Mouse (Mus musculus) olfactory bulb, adult 2 months (tissue): ENCODE results near the gene Cept1. TPM values are rescaled to one million over a fixed set of nuclear protein-coding genes. Genes with fewer than 3 reads are reported as not detected.

ENCODE experiments used
- H3K27ac ChIP-seq: fragments of 200-500 bp; 2 replicates; pipeline ENCODE4 v1.5.1; 2012; ENCODE audit warnings: low read depth, low read length; ENCODE audit not compliant: insufficient read depth
- H3K4me1 ChIP-seq: fragments of 200-500 bp; 2 replicates; pipeline ENCODE4 v1.6.1; 2012; ENCODE audit warnings: low read length; ENCODE audit not compliant: control insufficient read depth, insufficient read depth
- H3K4me3 ChIP-seq: fragments of 200-500 bp; 2 replicates; pipeline ENCODE4 v1.5.1; 2012; ENCODE audit warnings: mild to moderate bottlenecking, low read depth, low read length, moderate library complexity; ENCODE audit not compliant: insufficient read depth
- CTCF ChIP-seq: fragments of 200-500 bp; IDR thresholded peaks from 2 replicates; pipeline ENCODE4 v1.5.1; 2012; ENCODE audit warnings: low read depth, mild to moderate bottlenecking, low read length, moderate library complexity; ENCODE audit not compliant: insufficient read depth
- POLR2A ChIP-seq: fragments of 200-500 bp; IDR thresholded peaks from 2 replicates; pipeline ENCODE4 v1.6.1; 2012; ENCODE audit warnings: mild to moderate bottlenecking, low read depth, low read length, moderate library complexity; ENCODE audit not compliant: insufficient read depth
- WGBS: fragments of 180-500 bp; shearing (Covaris S2); methylation state at CpG from one replicate; pipeline ENCODE4 v1.1.7; 2018; 5-methylcytosine and 5-hydroxymethylcytosine counted together
- polyA plus RNA-seq: library from polyadenylated mRNA; stranded (reverse); fragments of >200 nt; gene quantifications from 2 replicates; pipeline ENCODE4 v1.2.4, GENCODE M21; 2012; ENCODE audit warnings: low replicate concordance; ENCODE audit not compliant: missing spikeins, insufficient read depth, insufficient read length

Cept1 gene
- polyA plus RNA-seq, 1 experiment, result not detected

GRCm38 (mm10) chr3:106547924-106548539 is 430 bp upstream of the Cept1 start:
- no peak for TF ChIP-seq CTCF
- TF ChIP-seq POLR2A, result no peak
- 0% methylated on average over 27 of the region's 27 CpGs for WGBS
- Histone ChIP-seq H3K4me3 (peak overlapping the region; percentile 83), H3K27ac (peak overlapping the region; percentile 59), H3K4me1 (no peaks in the 10 kb centered on the region)

GRCm38 (mm10) chr3:106544721-106545316 is 2.8 kb downstream of the Cept1 start:
- H3K27ac ChIP-seq, result no peak overlapping the region
- 83% methylated on average over 8 of the region's 8 CpGs for WGBS
- H3K4me3 ChIP-seq, result no peak overlapping the region
- TF ChIP-seq POLR2A (no peak), CTCF (no peak)
- no peaks in the 10 kb centered on the region for H3K4me1 ChIP-seq

- no peaks in the 10 kb centered on the region for H3K4me1 ChIP-seq
- TF ChIP-seq CTCF (no peak), POLR2A (no peak)
- no peak overlapping the region for H3K4me3 ChIP-seq
- no peak overlapping the region for H3K27ac ChIP-seq
- 92% methylated on average over 2 of the region's 2 CpGs for WGBS
Measured at GRCm38 (mm10) chr3:106533277-106533676, 14.3 kb downstream of the Cept1 start.

- WGBS, result 90% methylated on average over 2 of the region's 2 CpGs
- TF ChIP-seq POLR2A, result no peak
- no peak for TF ChIP-seq CTCF
- no peak overlapping the region for H3K27ac ChIP-seq
- H3K4me3 ChIP-seq, result no peak overlapping the region
- no peaks in the 10 kb centered on the region for H3K4me1 ChIP-seq
Measured at GRCm38 (mm10) chr3:106528032-106528431, 19.6 kb downstream of the Cept1 start.

GRCm38 (mm10) chr3:106526411-106526810 is 21.2 kb downstream of the Cept1 start:
- no peaks in the 10 kb centered on the region for H3K4me1 ChIP-seq
- TF ChIP-seq POLR2A, result no peak
- no peak for TF ChIP-seq CTCF
- H3K27ac ChIP-seq, result no peak overlapping the region
- 76% methylated on average over 2 of the region's 2 CpGs for WGBS
- H3K4me3 ChIP-seq, result no peak overlapping the region

- Histone ChIP-seq H3K4me1 (no peaks in the 10 kb centered on the region), H3K4me3 (no peak overlapping the region), H3K27ac (no peak overlapping the region)
- TF ChIP-seq POLR2A, result no peak
- TF ChIP-seq CTCF, result no peak
- WGBS, result 98% methylated on average over 1 of the region's 1 CpGs
Measured at GRCm38 (mm10) chr3:106522730-106523129, 24.9 kb downstream of the Cept1 start.

- TF ChIP-seq POLR2A (no peak), CTCF (no peak)
- Histone ChIP-seq H3K27ac (no peak overlapping the region), H3K4me3 (no peak overlapping the region), H3K4me1 (no peaks in the 10 kb centered on the region)
- WGBS, result 83% methylated on average over 6 of the region's 6 CpGs
Measured at GRCm38 (mm10) chr3:106515016-106515415, 32.6 kb downstream of the Cept1 start.

- Histone ChIP-seq H3K4me3 (no peak overlapping the region), H3K27ac (no peak overlapping the region), H3K4me1 (no peaks in the 10 kb centered on the region)
- TF ChIP-seq POLR2A (no peak), CTCF (no peak)
- 89% methylated on average over 1 of the region's 1 CpGs for WGBS
Measured at GRCm38 (mm10) chr3:106510669-106511068, 36.9 kb downstream of the Cept1 start.

- Histone ChIP-seq H3K27ac (no peak overlapping the region), H3K4me3 (no peak overlapping the region), H3K4me1 (no peaks in the 10 kb centered on the region)
- 95% methylated on average over 2 of the region's 2 CpGs for WGBS
- no peak for TF ChIP-seq CTCF
- TF ChIP-seq POLR2A, result no peak
Measured at GRCm38 (mm10) chr3:106502892-106503291, 44.7 kb downstream of the Cept1 start.

- no peak overlapping the region for H3K4me3 ChIP-seq
- WGBS, result 87% methylated on average over 2 of the region's 2 CpGs
- H3K27ac ChIP-seq, result no peak overlapping the region
- H3K4me1 ChIP-seq, result no peaks in the 10 kb centered on the region
- TF ChIP-seq POLR2A, result no peak
- TF ChIP-seq CTCF, result no peak
Measured at GRCm38 (mm10) chr3:106500510-106500909, 47.1 kb downstream of the Cept1 start.
